In the genomic region with DNA sequence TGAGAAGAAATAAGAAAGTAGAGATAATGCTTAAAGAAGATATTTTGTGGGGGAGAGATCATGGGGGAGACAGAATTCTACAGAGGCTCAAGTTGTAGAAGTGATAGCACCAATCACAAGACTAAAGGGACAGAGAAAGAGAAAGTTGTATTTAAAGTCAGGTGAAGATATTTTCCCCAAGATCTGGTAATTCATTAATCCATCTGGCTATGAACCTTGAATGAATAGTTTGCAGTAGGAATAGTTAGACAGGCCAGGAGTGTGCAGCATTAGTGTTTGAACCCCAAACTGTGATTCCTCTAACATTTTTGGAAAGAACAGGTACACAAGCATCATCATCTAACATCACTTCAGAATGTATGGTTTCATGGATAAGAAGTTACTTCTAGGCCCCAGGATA, we compare ENCODE assay signal across 24 mouse cellular contexts.
"Had no signal": no experiment of that assay in that cellular context is flagged by ENCODE, and none has a peak within 500 bp of the region (broad histone marks: within the 10 kb centered on the region; RNA-seq: fewer than 3 reads in every experiment).

No protein-coding gene starts in this region.

- DNase-seq: kidney, adult 18-20 months; kidney, postnatal 10 days; kidney, postnatal 4 days; layer of hippocampus, postnatal 36 days; lung, adult 18-20 months; lung, postnatal 10 days; lung, postnatal 36 days; midbrain, embryonic 14.5 days; right cerebral cortex, adult 18-20 months; right cerebral cortex, postnatal 14 days; right cerebral cortex, postnatal 4 days; thymus, adult 2 months; thymus, postnatal 14 days; thymus, postnatal 4 days had no signal

- H3K9ac ChIP-seq: kidney, embryonic 15.5 days; liver, embryonic 14.5 days; lung, embryonic 15.5 days; neural tube, embryonic 12.5 days; neural tube, embryonic 15.5 days had no signal

- H3K27ac ChIP-seq: kidney, embryonic 15.5 days; left cerebral cortex, adult 2 months; liver, embryonic 14.5 days; lung, embryonic 15.5 days; midbrain, embryonic 10.5 days; neural tube, embryonic 12.5 days; neural tube, embryonic 15.5 days; stomach, postnatal 0 days had no signal

- H3K36me3 ChIP-seq: kidney, embryonic 15.5 days; lung, embryonic 15.5 days; midbrain, embryonic 10.5 days; neural tube, embryonic 12.5 days; neural tube, embryonic 15.5 days had no signal

- H3K4me2 ChIP-seq: kidney, embryonic 15.5 days; liver, embryonic 11.5 days; lung, embryonic 15.5 days; neural tube, embryonic 12.5 days; neural tube, embryonic 15.5 days had no signal

- H3K4me1 ChIP-seq: kidney, embryonic 15.5 days; lung, embryonic 15.5 days; megakaryocyte, embryonic 14.5 days; neural tube, embryonic 12.5 days; neural tube, embryonic 15.5 days had no signal

- H3K27me3 ChIP-seq: kidney, embryonic 15.5 days; lung, embryonic 15.5 days; megakaryocyte, embryonic 14.5 days; neural tube, embryonic 12.5 days; neural tube, embryonic 15.5 days had no signal

- H3K9me3 ChIP-seq: kidney, embryonic 15.5 days; lung, embryonic 15.5 days; megakaryocyte, embryonic 14.5 days; midbrain, embryonic 10.5 days; neural tube, embryonic 12.5 days; neural tube, embryonic 15.5 days had no signal

- H3K4me3 ChIP-seq: kidney, embryonic 15.5 days; left cerebral cortex, adult 2 months; lung, embryonic 15.5 days; megakaryocyte, embryonic 14.5 days; midbrain, embryonic 10.5 days; neural tube, embryonic 12.5 days; neural tube, embryonic 15.5 days had no signal
